Mouse (Mus musculus): ENCODE data around the gene Bmf. TPM values are rescaled to one million over a fixed set of nuclear protein-coding genes. Genes with fewer than 3 reads are reported as not detected.

Gene Bmf
- polyA plus RNA-seq, 3 experiments from 2014 or later: 0.81 to 2.8 (median 1.7) TPM

Other genes starting within 250 kb of the Bmf start
- gene Gpr176, start 176.3 kb downstream of the Bmf start, polyA plus RNA-seq (2017; shearing (Covaris generic)): under 1 TPM in 1 of 3 experiments, not detected in 2; 0.11 TPM
- 1 to 10 TPM; 2.9 to 4.8 (median 3.6) TPM for gene Eif2ak4, start 161.1 kb downstream of the Bmf start, polyA plus RNA-seq (2017; shearing (Covaris generic))
- gene Srp14, start 70.0 kb downstream of the Bmf start, polyA plus RNA-seq (2017; shearing (Covaris generic)): 100 to 1,000 TPM; 288 to 331 (median 298) TPM
- 10 to 100 TPM in 1 of 3 experiments, 1 to 10 TPM in 2; 5.4 to 49.0 (median 9.4) TPM for gene Bub1b, start 48.5 kb upstream of the Bmf start, polyA plus RNA-seq (2017; shearing (Covaris generic))
- under 1 TPM in 2 of 3 experiments, not detected in 1; 0.15 to 0.60 TPM for gene Pak6, start 113.6 kb upstream of the Bmf start, polyA plus RNA-seq (2017; shearing (Covaris generic))
- gene Ankrd63, start 154.3 kb upstream of the Bmf start, polyA plus RNA-seq (2017; shearing (Covaris generic)): not detected
- gene Plcb2, start 178.8 kb upstream of the Bmf start, polyA plus RNA-seq (2017; shearing (Covaris generic)): 10 to 100 TPM in 2 of 3 experiments, 1 to 10 TPM in 1; 8.2 to 18.9 (median 18.4) TPM
- gene Inafm2, start 196.1 kb upstream of the Bmf start, polyA plus RNA-seq (2017; shearing (Covaris generic)): 10 to 100 TPM; 28.1 to 40.7 (median 28.2) TPM
- gene Ccdc9b, start 213.0 kb upstream of the Bmf start, polyA plus RNA-seq (2017; shearing (Covaris generic)): under 1 TPM in 2 of 3 experiments, not detected in 1; 0.16 to 0.30 TPM
- not detected for gene Phgr1, start 223.1 kb upstream of the Bmf start, polyA plus RNA-seq (2017; shearing (Covaris generic))
- gene Disp2, start 230.0 kb upstream of the Bmf start, polyA plus RNA-seq (2017; shearing (Covaris generic)): not detected